Mouse (Mus musculus) v-Abl transformed pro-B cells (cell line): ENCODE data around the gene Gpm6a.

Source experiments
- in situ Hi-C, 2 experiments: fragments of 400-800 bp; cut with MboI; formaldehyde crosslinking; loops; one replicate each; pipeline ENCODE4 v1.15.1; 2025; ENCODE audit not compliant: unreplicated experiment in 2 of 2

Gene Gpm6a

GRCm38 (mm10) chr8:54954741-54955455, at the start of gene Gpm6a:
Gpm6a (plus strand) TSS chr8:54954843.
- in situ Hi-C loops: no loop called here

GRCm38 (mm10) chr8:54912891-54913290, 41.8 kb upstream of the Gpm6a start:
- in situ Hi-C loops: no loop called here

GRCm38 (mm10) chr8:54917710-54918109, 36.9 kb upstream of the Gpm6a start:
- in situ Hi-C loops: no loop called here

GRCm38 (mm10) chr8:54922160-54922855, 32.3 kb upstream of the Gpm6a start:
- in situ Hi-C loops: no loop called here

GRCm38 (mm10) chr8:54924936-54925335, 29.7 kb upstream of the Gpm6a start:
- in situ Hi-C loops: no loop called here

GRCm38 (mm10) chr8:54932306-54932705, 22.3 kb upstream of the Gpm6a start:
- in situ Hi-C loops: no loop called here

GRCm38 (mm10) chr8:54953351-54953750, 1.3 kb upstream of the Gpm6a start:
- in situ Hi-C loops: no loop called here

- in situ Hi-C loops: no loop called here
Observed at GRCm38 (mm10) chr8:54954030-54954429, 613 bp upstream of the Gpm6a start.

- in situ Hi-C loops: no loop called here
Observed at GRCm38 (mm10) chr8:54955456-54955800, 785 bp downstream of the Gpm6a start.

GRCm38 (mm10) chr8:54955935-54956573, 1.4 kb downstream of the Gpm6a start:
- in situ Hi-C loops: no loop called here

GRCm38 (mm10) chr8:54956787-54957186, 2.1 kb downstream of the Gpm6a start:
- in situ Hi-C loops: no loop called here

- in situ Hi-C loops: no loop called here
Observed at GRCm38 (mm10) chr8:54957506-54957905, 2.9 kb downstream of the Gpm6a start.

GRCm38 (mm10) chr8:54961571-54961970, 6.9 kb downstream of the Gpm6a start:
- in situ Hi-C loops: no loop called here

- in situ Hi-C loops: loop anchor here in 1 of 2 experiments (25.0 kb wide), 1 partner anchor 463 kb away; no protein-coding TSS in a partner anchor
Observed at GRCm38 (mm10) chr8:54975020-54975419, 20.4 kb downstream of the Gpm6a start.

GRCm38 (mm10) chr8:54975506-54975905, 20.9 kb downstream of the Gpm6a start:
- in situ Hi-C loops: loop anchor here in 1 of 2 experiments (25.0 kb wide), 1 partner anchor 463 kb away; no protein-coding TSS in a partner anchor

GRCm38 (mm10) chr8:54975927-54976326, 21.3 kb downstream of the Gpm6a start:
- in situ Hi-C loops: loop anchor here in 1 of 2 experiments (25.0 kb wide), 1 partner anchor 464 kb away; no protein-coding TSS in a partner anchor

- in situ Hi-C loops: loop anchor here in 1 of 2 experiments (25.0 kb wide), 1 partner anchor 464 kb away; no protein-coding TSS in a partner anchor
Observed at GRCm38 (mm10) chr8:54976663-54977062, 22.0 kb downstream of the Gpm6a start.

GRCm38 (mm10) chr8:54986791-54987190, 32.1 kb downstream of the Gpm6a start:
- in situ Hi-C loops: loop anchor here in 1 of 2 experiments (25.0 kb wide), 1 partner anchor 474 kb away; no protein-coding TSS in a partner anchor

- in situ Hi-C loops: loop anchor here in 1 of 2 experiments (25.0 kb wide), 1 partner anchor 477 kb away; no protein-coding TSS in a partner anchor
Observed at GRCm38 (mm10) chr8:54989093-54989492, 34.5 kb downstream of the Gpm6a start.

- in situ Hi-C loops: loop anchor here in 1 of 2 experiments (25.0 kb wide), 1 partner anchor 480 kb away; no protein-coding TSS in a partner anchor
Observed at GRCm38 (mm10) chr8:54991840-54992609, 37.4 kb downstream of the Gpm6a start.
